Mouse (Mus musculus) layer of hippocampus, adult 11-12 months (tissue): ENCODE data around the gene Golga3.
A peak's percentile ranks its signal among the peaks of the same experiment; 100 is the strongest.

Experiments
- DNase-seq: peaks from one replicate; pipeline ENCODE4 v3.0.0; 2022; ENCODE audit warnings: low spot score

Gene Golga3

GRCm38 (mm10) chr5:110176362-110177020 lies at the start of gene Golga3:
TSS of gene Golga3 (plus strand) at chr5:110176701.
- DNase-seq: peak; percentile 96

GRCm38 (mm10) chr5:110135293-110136086 lies 41.0 kb upstream of the Golga3 start, which contains the start of gene Chfr:
TSS of gene Chfr (plus strand) at chr5:110135842.
- DNase-seq: peak; percentile 100

GRCm38 (mm10) chr5:110136087-110136464 lies 40.4 kb upstream of the Golga3 start:
- DNase-seq: peak; percentile 7

GRCm38 (mm10) chr5:110137816-110138215 lies 38.7 kb upstream of the Golga3 start:
- no peak for DNase-seq

- DNase-seq: no peak
Observed at GRCm38 (mm10) chr5:110139325-110139724, 37.2 kb upstream of the Golga3 start.

- DNase-seq: no peak
Observed at GRCm38 (mm10) chr5:110140424-110140823, 36.1 kb upstream of the Golga3 start.

- DNase-seq: no peak
Observed at GRCm38 (mm10) chr5:110142309-110142708, 34.2 kb upstream of the Golga3 start.

GRCm38 (mm10) chr5:110143007-110143406 lies 33.5 kb upstream of the Golga3 start:
- no peak for DNase-seq

GRCm38 (mm10) chr5:110169374-110169773 lies 7.1 kb upstream of the Golga3 start:
- DNase-seq: no peak

- no peak for DNase-seq
Observed at GRCm38 (mm10) chr5:110177021-110177420, 520 bp downstream of the Golga3 start.

- DNase-seq: no peak
Observed at GRCm38 (mm10) chr5:110178628-110179027, 2.1 kb downstream of the Golga3 start.

GRCm38 (mm10) chr5:110181716-110182115 lies 5.2 kb downstream of the Golga3 start:
- DNase-seq: no peak

GRCm38 (mm10) chr5:110203164-110203895 lies 26.8 kb downstream of the Golga3 start:
- DNase-seq: no peak

- DNase-seq: no peak
Observed at GRCm38 (mm10) chr5:110204777-110205176, 28.3 kb downstream of the Golga3 start.

- DNase-seq: no peak
Observed at GRCm38 (mm10) chr5:110211312-110211711, 34.8 kb downstream of the Golga3 start.

- no peak for DNase-seq
Observed at GRCm38 (mm10) chr5:110216780-110217179, 40.3 kb downstream of the Golga3 start.

- no peak for DNase-seq
Observed at GRCm38 (mm10) chr5:110220331-110220730, 43.8 kb downstream of the Golga3 start.

GRCm38 (mm10) chr5:110222757-110223156 lies 46.3 kb downstream of the Golga3 start:
- DNase-seq: no peak

- no peak for DNase-seq
Observed at GRCm38 (mm10) chr5:110225056-110225455, 48.6 kb downstream of the Golga3 start.

- DNase-seq: no peak
Observed at GRCm38 (mm10) chr5:110227336-110227883, 50.9 kb downstream of the Golga3 start.

- no peak for DNase-seq
Observed at GRCm38 (mm10) chr5:110230401-110230779, 53.9 kb downstream of the Golga3 start.

- peak; percentile 91 for DNase-seq
Observed at GRCm38 (mm10) chr5:110230780-110231461, 54.4 kb downstream of the Golga3 start, which contains the start of gene Ankle2. TSS of gene Ankle2 (plus strand) at chr5:110231004.
